Comparison of ENCODE assay signal across 16 mouse cellular contexts in the genomic region with DNA sequence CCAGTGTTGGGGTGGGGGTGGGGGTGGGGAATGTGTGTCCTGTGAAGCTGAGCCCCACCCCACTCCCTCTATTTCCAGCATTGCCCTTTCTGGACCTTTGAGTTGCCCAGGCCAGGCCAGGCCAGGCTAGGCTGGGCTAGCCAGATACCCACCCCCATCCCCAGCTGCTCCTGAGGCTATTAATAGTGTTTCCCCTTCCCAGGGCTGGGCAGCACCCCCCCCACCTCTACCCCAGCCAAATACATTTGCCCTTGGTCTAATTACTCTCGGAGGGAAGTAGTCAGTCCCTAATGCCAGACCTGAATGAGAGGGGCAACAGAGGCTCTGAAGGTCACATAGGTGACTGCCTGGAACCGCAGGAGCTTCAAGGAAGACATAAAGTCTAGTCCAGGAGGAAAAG. TPM values are rescaled to one million over a fixed set of nuclear protein-coding genes. Genes with fewer than 3 reads are reported as not detected.
A peak's percentile ranks its signal among the peaks of the same experiment; 100 is the strongest.
DNase-seq lines count a peak whose midpoint lies in the region; ATAC-seq and TF ChIP-seq lines count a peak whose summit lies in the region.
"Had no signal": no experiment of that assay in that cellular context is flagged by ENCODE, and none has a peak within 500 bp of the region (broad histone marks: within the 10 kb centered on the region; RNA-seq: fewer than 3 reads in every experiment).

No protein-coding gene starts in this region.

- H3K9ac ChIP-seq in liver, embryonic 13.5 days = peak overlapping the region; percentile 10; the same call in 1 of the 2 replicates
- H3K9ac ChIP-seq in liver, postnatal 0 days (replicated peaks) = no peak overlapping the region
- H3K9ac ChIP-seq in limb, embryonic 15.5 days = no peak overlapping the region
- H3K9ac ChIP-seq: intestine, embryonic 15.5 days had no signal

- DNase-seq in gastrocnemius, adult 18-20 months (ENCODE audit: low spot score) = peak; percentile 78
- DNase-seq in gastrocnemius, postnatal 10 days = no peak
- no peak for DNase-seq in liver, embryonic 13.5 days
- no peak for DNase-seq in liver, postnatal 0 days
- DNase-seq in heart, embryonic 10.5 days (ENCODE audit: low spot score) = no peak
- no peak for DNase-seq in lung, adult 18-20 months
- DNase-seq in lung, postnatal 25 days (ENCODE audit: low spot score) = no peak
- DNase-seq: cerebellum, postnatal 25 days; kidney, postnatal 4 days; lung, adult 2 months; right cerebral cortex, adult 18-20 months; thymus, adult 2 months had no signal

- peaks cover 60% of the 10 kb centered on the region for H3K27me3 ChIP-seq in liver, embryonic 13.5 days
- no peaks in the 10 kb centered on the region for H3K27me3 ChIP-seq in liver, postnatal 0 days (ENCODE audit: insufficient read depth, low read length)
- H3K27me3 ChIP-seq in heart, embryonic 10.5 days (ENCODE audit: insufficient read depth, poor library complexity, severe bottlenecking) = peaks cover 98% of the 10 kb centered on the region
- H3K27me3 ChIP-seq in limb, embryonic 15.5 days = no peaks in the 10 kb centered on the region

- ATAC-seq in liver, embryonic 13.5 days (ENCODE audit: low read depth) = no peak
- no peak for ATAC-seq in liver, postnatal 0 days
- no peak for ATAC-seq in limb, embryonic 15.5 days (ENCODE audit: insufficient number of reproducible peaks, low FRiP score, low TSS enrichment, low read depth)
- ATAC-seq: intestine, embryonic 15.5 days had no signal

- H3K4me1 ChIP-seq in liver, embryonic 13.5 days (replicated peaks) = peaks cover 90% of the 10 kb centered on the region
- H3K4me1 ChIP-seq in liver, postnatal 0 days (ENCODE audit: insufficient read depth) = peaks cover 26% of the 10 kb centered on the region
- peaks cover 73% of the 10 kb centered on the region for H3K4me1 ChIP-seq in heart, embryonic 10.5 days
- H3K4me1 ChIP-seq in limb, embryonic 15.5 days = peaks cover 100% of the 10 kb centered on the region

- H3K36me3 ChIP-seq in liver, embryonic 13.5 days = no peaks in the 10 kb centered on the region
- H3K36me3 ChIP-seq in liver, postnatal 0 days (replicated peaks; ENCODE audit: insufficient read depth, low read length) = no peaks in the 10 kb centered on the region
- H3K36me3 ChIP-seq in heart, embryonic 10.5 days = no peaks in the 10 kb centered on the region
- H3K36me3 ChIP-seq in limb, embryonic 15.5 days = no peaks in the 10 kb centered on the region; the same call in 1 of the 2 replicates
- H3K36me3 ChIP-seq: intestine, embryonic 15.5 days had no signal

- no peak for TF ChIP-seq EP300 in liver, postnatal 0 days (IDR thresholded peaks at IDR 0.05; ENCODE audit: low read depth)

- peak overlapping the region; percentile 55 for H3K27ac ChIP-seq in liver, embryonic 13.5 days
- H3K27ac ChIP-seq in liver, postnatal 0 days (ENCODE audit: low read depth) = no peak overlapping the region
- H3K27ac ChIP-seq in heart, embryonic 10.5 days = peak overlapping the region; percentile 65; the same call in 1 of the 2 replicates
- peak overlapping the region; percentile 97; the same call in 1 of the 2 replicates for H3K27ac ChIP-seq in limb, embryonic 15.5 days
- H3K27ac ChIP-seq: intestine, embryonic 15.5 days had no signal

- no peak overlapping the region for H3K4me2 ChIP-seq in liver, embryonic 13.5 days
- H3K4me2 ChIP-seq in liver, postnatal 0 days (ENCODE audit: low read depth, low read length) = no peak overlapping the region
- no peak overlapping the region for H3K4me2 ChIP-seq in limb, embryonic 15.5 days
- H3K4me2 ChIP-seq: intestine, embryonic 15.5 days had no signal

- 63% methylated on average over 2 of the region's 2 CpGs for WGBS in liver, embryonic 13.5 days (ENCODE audit: insufficient replicate concordance)
- WGBS in liver, postnatal 0 days (ENCODE audit: insufficient replicate concordance) = 69% methylated on average over 2 of the region's 2 CpGs
- 37% methylated on average over 2 of the region's 2 CpGs for WGBS in heart, embryonic 10.5 days
- 38% methylated on average over 2 of the region's 2 CpGs for WGBS in limb, embryonic 15.5 days

- no peaks in the 10 kb centered on the region for H3K9me3 ChIP-seq in liver, embryonic 13.5 days (replicated peaks)
- H3K9me3 ChIP-seq in liver, postnatal 0 days (ENCODE audit: low read length) = no peaks in the 10 kb centered on the region
- no peaks in the 10 kb centered on the region for H3K9me3 ChIP-seq in heart, embryonic 10.5 days
- H3K9me3 ChIP-seq in limb, embryonic 15.5 days = no peaks in the 10 kb centered on the region
- H3K9me3 ChIP-seq: intestine, embryonic 15.5 days; megakaryocyte, embryonic 14.5 days had no signal

- TF ChIP-seq CTCF in liver, postnatal 0 days (IDR thresholded peaks at IDR 0.05; ENCODE audit: low read depth) = no peak

- H3K4me3 ChIP-seq in liver, embryonic 13.5 days (replicated peaks) = no peak overlapping the region
- H3K4me3 ChIP-seq in liver, postnatal 0 days (ENCODE audit: low read depth, low read length) = no peak overlapping the region
- no peak overlapping the region for H3K4me3 ChIP-seq in heart, embryonic 10.5 days
- no peak overlapping the region for H3K4me3 ChIP-seq in limb, embryonic 15.5 days
- H3K4me3 ChIP-seq: intestine, embryonic 15.5 days; megakaryocyte, embryonic 14.5 days had no signal

RNA-seq across cellular contexts. Expression of a gene that starts 12.8 kb away (rescaled TPM):
- total RNA-seq in gastrocnemius, adult 18-20 months (2021) = under 1 TPM; 0.34 to 0.45 TPM
- total RNA-seq in gastrocnemius, postnatal 10 days (2021) = 1 to 10 TPM; 2.2 to 2.8 TPM
- polyA plus RNA-seq in liver, embryonic 13.5 days (2015; fragmentation: Nextera tagmentation; extraction: Ambion mirVana) = 9.6 and 10.0 TPM in 2 replicates
- 4.8 and 6.3 TPM in 2 replicates for polyA plus RNA-seq in liver, postnatal 0 days (2015; fragmentation: Nextera tagmentation; extraction: Ambion mirVana)
- 2.1 and 3.2 TPM in 2 replicates for polyA plus RNA-seq in heart, embryonic 10.5 days (2016; fragmentation: Nextera tagmentation; extraction: Ambion mirVana)
- polyA plus RNA-seq in limb, embryonic 15.5 days (2015; fragmentation: Nextera tagmentation; extraction: Ambion mirVana) = 3.8 and 5.5 TPM in 2 replicates
- total RNA-seq: left cerebral cortex, postnatal 14 days had no signal

RNA-seq across cellular contexts. Expression of a gene that starts 34.3 kb away (rescaled TPM):
- 1 to 10 TPM in 1 of 2 experiments, under 1 TPM in 1; 0.73 to 1.6 TPM for total RNA-seq in gastrocnemius, adult 18-20 months (2021)
- 1 to 10 TPM; 3.3 to 5.4 TPM for total RNA-seq in gastrocnemius, postnatal 10 days (2021)
- polyA plus RNA-seq in liver, embryonic 13.5 days (2015; fragmentation: Nextera tagmentation; extraction: Ambion mirVana) = 61.2 and 61.3 TPM in 2 replicates
- 24.6 and 25.7 TPM in 2 replicates for polyA plus RNA-seq in liver, postnatal 0 days (2015; fragmentation: Nextera tagmentation; extraction: Ambion mirVana)
- polyA plus RNA-seq in heart, embryonic 10.5 days (2016; fragmentation: Nextera tagmentation; extraction: Ambion mirVana) = 18.5 and 19.3 TPM in 2 replicates
- polyA plus RNA-seq in limb, embryonic 15.5 days (2015; fragmentation: Nextera tagmentation; extraction: Ambion mirVana) = 5.6 and 6.0 TPM in 2 replicates

RNA-seq across cellular contexts. Expression of a gene that starts 47.9 kb away (rescaled TPM):
- 10 to 100 TPM; 19.3 to 22.8 TPM for total RNA-seq in gastrocnemius, adult 18-20 months (2021)
- 10 to 100 TPM; 38.2 to 39.1 TPM for total RNA-seq in gastrocnemius, postnatal 10 days (2021)
- polyA plus RNA-seq in liver, embryonic 13.5 days (2015; fragmentation: Nextera tagmentation; extraction: Ambion mirVana) = 6.9 and 7.6 TPM in 2 replicates
- polyA plus RNA-seq in liver, postnatal 0 days (2015; fragmentation: Nextera tagmentation; extraction: Ambion mirVana) = 3.3 and 3.6 TPM in 2 replicates
- polyA plus RNA-seq in heart, embryonic 10.5 days (2016; fragmentation: Nextera tagmentation; extraction: Ambion mirVana) = 22.2 and 25.0 TPM in 2 replicates
- 13.5 and 13.8 TPM in 2 replicates for polyA plus RNA-seq in limb, embryonic 15.5 days (2015; fragmentation: Nextera tagmentation; extraction: Ambion mirVana)

RNA-seq across cellular contexts. Expression of a gene that starts 49.5 kb away (rescaled TPM):
- total RNA-seq in gastrocnemius, adult 18-20 months (2021) = 10 to 100 TPM; 47.0 to 51.4 TPM
- total RNA-seq in gastrocnemius, postnatal 10 days (2021) = 10 to 100 TPM; 33.7 to 43.9 TPM
- polyA plus RNA-seq in liver, embryonic 13.5 days (2015; fragmentation: Nextera tagmentation; extraction: Ambion mirVana) = 45.9 and 46.8 TPM in 2 replicates
- polyA plus RNA-seq in liver, postnatal 0 days (2015; fragmentation: Nextera tagmentation; extraction: Ambion mirVana) = 21.3 TPM in 2 replicates
- polyA plus RNA-seq in heart, embryonic 10.5 days (2016; fragmentation: Nextera tagmentation; extraction: Ambion mirVana) = 59.8 and 64.6 TPM in 2 replicates
- polyA plus RNA-seq in limb, embryonic 15.5 days (2015; fragmentation: Nextera tagmentation; extraction: Ambion mirVana) = 63.3 and 64.5 TPM in 2 replicates
